Mouse (Mus musculus): ENCODE data around the gene Gm525.
A peak's percentile ranks its signal among the peaks of the same experiment; 100 is the strongest.
"Not testable (repeated sequence)": the region's sequence is repeated elsewhere in the genome, so short reads cannot be mapped to it uniquely, and the experiment has no call there.

The Gm525 gene

DNA sequence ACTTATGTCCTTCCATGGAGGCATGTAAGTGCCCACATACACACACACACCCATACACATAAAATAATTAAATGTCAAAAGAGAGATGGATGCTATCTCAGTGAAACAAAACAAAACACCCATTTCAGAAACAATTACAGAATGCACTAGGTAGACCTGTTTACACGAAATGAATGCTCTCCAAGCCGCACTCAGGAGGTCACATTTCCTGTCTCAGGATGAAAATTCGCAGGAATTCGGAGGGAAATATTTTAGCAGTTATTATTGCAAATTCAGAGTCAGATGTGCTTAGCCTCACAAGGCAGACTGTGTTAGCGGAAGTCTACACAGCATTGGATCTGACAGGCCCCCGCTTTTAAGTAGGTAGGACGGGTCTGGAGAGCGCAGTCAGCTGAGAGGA is at the start of gene Gm525:
Gene Gm525, plus strand, starts transcription at position 301 of the 400 bp plus-strand sequence.
- DNase-seq (ENCODE audit: low read depth, low spot score): no peak

DNA sequence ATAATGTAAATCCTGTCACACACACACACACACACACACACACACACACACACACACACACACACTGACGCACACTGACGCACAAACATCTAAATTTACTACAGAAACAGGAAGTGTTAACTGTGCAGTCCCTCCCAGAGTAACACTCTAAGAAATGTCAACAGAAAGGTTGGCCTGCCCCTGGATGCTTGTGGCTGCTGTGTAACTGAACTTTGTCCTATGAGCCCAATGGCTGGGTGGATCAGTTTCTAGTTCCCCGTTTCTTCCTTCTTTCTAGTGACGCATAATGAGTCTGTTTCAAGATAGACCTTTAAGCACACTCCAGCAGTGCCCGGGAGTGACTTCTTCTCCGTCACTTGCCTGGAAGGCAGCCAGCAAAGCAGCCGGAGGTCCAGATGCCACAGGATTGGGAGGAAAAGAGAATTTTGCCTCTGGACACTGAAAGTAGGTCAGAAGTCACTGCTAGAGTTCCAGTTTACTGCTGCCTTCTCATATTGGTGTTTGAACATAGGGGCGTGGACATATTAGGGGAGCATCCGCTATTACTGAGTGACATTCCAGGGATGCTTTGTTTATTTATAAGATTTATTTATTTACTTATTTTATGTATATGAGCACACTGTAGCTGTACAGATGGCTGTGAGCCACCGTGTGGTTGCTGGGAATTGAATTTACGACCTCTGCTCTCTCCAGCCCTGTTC is 49.3 kb upstream of the Gm525 start:
- no peak for DNase-seq (ENCODE audit: low read depth, low spot score)

DNA sequence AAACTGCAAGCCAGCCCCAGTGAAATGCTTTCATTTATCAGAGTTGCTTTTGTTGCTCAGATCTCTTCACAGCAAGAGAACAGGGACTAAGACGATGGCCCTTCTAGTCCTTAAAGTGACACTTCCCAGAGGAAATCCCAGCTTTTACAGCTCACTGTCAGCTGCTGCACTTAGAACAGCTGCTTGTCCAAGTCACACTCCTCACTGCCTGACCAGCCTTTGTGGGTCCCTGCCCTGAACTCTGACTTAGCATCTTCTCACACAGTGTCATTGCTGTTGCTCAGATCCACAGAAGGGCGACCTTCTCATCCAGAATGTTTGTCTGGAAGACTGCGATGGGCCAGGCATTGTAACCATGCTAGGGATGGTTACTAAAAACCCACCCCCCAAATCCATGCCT is 48.0 kb upstream of the Gm525 start:
- DNase-seq (ENCODE audit: low read depth, low spot score): no peak

DNA sequence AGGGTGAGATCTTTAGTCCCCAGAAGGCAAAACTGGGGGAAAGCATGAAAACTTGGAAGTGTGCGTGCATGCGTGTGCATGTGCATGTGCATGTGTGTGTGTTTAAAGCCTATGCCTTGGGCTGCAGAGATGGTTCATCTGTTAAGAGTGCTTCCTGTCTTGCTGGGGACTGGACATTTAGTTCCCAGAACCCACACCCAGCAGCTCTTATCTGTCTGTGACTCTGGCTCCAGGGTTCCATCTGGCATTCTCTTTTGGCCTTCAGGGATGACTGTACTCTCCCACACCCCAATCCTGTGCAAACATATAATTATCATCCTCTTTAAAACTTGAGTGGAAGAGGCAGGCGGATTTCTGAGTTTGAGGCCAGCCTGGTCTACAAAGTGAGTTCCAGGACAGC is 47.5 kb upstream of the Gm525 start:
- no peak for DNase-seq (ENCODE audit: low read depth, low spot score)

DNA sequence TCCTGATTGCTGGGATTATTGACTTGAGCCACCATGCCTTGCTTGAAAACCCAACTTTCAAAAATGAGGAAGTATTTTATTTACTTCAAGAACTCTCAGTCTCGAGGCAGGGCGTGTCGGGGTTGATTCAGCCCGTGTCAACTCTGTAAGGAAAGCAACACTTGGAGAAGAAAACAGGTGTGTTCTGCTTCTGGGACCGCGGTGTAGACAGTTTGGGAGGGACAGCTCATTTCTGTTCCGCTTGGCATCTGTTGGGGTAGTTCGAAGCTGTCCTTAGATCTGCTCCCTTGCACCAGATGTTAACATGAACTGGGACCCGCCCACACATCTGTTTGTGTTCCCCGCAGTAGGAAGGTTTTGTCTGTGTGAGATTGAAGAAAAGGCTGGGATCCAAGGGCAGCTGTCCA is 45.7 kb upstream of the Gm525 start:
- DNase-seq (ENCODE audit: low read depth, low spot score): peak; percentile 49

DNA sequence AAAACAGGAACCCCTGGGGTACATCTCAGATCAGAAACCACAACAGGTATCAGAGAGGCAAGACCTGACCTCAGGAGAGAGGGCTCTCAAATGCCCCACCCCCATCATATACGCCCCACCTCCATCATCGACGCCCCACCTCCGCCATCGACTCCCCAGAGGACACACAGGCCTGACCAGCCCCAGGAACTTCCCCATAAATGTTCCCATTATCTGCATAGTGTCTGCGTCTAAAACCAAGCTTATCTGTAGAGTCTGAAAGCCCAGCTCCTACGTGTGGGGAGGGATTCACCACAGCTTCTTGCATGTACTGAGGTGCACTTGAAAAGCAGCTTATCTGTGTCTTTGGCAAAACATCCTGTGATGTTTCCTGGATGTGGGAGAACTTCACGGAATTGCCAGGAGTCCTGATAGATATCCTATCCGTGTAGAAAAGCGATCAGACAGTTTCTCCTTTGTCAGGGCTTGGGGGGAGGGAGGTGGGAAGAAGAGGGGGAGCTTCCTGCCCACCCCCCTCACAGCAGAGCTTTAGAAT is 44.7 kb upstream of the Gm525 start:
- no peak for DNase-seq (ENCODE audit: low read depth, low spot score)

DNA sequence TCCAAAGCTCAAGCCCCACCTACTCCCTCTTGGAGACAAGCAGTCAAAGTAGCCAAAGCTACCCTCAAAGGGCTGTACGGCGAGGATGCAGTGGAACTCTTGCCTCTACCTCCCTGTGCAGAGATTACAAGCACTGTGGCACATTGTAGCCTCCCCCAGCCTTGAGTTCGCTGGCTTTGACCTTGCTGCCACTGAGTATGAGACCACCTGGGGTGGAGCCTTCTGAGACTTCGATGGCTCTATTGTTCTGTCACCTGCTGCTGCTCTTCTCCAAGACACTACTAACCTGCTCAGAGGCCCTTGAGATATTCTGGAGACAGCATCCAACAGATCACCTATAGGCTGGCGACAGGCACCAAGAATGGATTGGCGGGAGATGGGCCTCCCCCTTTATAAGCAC is 43.1 kb upstream of the Gm525 start:
- peak; percentile 89 for DNase-seq (ENCODE audit: low read depth, low spot score)

DNA sequence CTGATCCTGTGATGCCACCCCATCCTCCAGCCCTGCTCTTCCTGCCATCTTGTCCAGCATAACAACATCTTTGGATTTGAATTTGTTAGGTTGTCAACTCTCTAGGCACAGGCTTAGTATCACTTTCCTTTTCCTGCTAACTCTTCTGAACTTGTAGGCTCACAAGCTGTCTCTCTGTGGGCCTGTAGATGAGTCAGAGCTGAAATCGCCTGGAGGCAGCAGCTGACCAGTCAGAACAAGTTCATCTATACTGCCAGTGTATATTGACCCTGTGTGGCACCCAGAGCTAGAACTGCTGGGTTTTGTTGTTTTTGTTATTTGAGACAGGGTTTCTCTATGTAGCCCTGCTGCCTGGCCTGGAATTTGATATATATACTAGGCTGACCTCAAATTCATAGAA is 42.5 kb upstream of the Gm525 start:
- DNase-seq (ENCODE audit: low read depth, low spot score): peak; percentile 45

DNA sequence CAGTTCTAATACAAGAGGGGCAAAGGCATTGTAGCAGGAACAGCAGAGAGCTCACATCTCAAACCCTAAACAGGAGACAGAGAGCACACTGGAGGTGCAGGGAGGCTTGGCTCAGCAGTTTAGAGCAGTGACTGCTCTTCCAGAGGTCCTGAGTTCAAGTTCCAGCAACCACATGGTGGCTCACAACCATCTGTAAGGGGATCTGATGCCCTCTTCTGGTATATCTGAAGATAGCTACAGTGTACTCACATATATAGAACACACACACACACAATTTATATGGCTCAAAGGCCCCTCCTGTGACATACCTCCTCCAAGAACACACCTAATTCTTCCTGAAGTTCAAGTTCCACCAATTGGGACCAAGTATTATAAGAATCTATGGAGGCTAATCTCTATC is 39.0 kb upstream of the Gm525 start:
- DNase-seq (ENCODE audit: low read depth, low spot score): no peak

DNA sequence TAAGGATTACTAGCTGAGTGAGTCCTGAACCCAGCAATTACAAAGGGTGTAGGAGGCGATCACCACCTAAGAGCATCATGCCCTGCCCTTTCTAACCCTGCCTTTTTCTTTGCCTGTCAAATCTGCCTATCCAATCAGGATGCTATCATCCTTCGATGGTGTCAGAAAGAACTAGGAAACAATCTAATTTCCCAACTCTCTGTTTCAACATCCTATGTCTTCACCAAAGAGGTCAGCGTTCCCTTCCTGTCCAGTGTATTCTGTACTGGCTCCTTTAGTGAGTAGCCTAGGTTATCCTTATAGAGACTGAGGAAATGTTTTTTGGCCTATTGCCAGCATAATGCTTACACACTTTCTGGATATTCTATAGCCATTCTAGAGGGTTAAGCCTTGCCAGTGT is 38.1 kb upstream of the Gm525 start:
- no peak for DNase-seq (ENCODE audit: low read depth, low spot score)

DNA sequence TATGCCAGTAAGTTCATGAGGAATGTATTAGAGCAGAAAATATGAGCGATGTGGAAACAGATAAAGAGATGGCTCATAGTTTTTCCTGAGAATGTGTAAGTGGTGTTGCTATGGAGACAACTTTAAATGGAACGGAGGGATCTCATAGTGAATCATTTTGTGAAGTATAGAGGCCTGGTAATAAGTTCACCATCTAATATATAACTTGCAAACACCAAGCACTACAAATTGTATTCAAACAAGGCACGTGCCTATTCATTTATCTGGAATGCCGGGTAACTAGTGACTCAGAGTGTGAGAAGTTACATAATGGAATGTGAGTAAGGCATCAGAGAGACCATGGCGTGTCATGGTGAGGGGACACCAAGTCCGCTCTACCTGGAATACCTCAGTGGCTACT is 35.1 kb upstream of the Gm525 start:
- DNase-seq (ENCODE audit: low read depth, low spot score): no peak

DNA sequence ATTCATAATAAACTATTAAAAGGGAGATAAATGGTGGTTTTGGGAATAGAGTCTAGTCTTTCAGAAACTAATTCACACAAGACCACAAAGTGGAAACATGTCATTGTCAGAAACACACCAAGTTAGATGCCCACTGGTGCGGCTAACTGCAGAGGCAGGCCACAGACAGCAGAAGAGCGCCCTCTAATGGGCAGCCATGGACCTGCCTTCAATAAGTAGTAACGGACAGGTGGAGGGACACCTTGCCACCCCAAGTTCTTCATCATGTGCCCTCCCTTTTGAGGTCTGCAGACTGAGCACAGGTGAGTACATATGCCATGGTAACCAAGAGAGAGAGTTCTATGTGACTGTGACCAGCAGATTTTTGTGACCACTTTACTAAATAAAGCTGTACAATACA is 34.3 kb upstream of the Gm525 start:
- peak; percentile 76 for DNase-seq (ENCODE audit: low read depth, low spot score)

DNA sequence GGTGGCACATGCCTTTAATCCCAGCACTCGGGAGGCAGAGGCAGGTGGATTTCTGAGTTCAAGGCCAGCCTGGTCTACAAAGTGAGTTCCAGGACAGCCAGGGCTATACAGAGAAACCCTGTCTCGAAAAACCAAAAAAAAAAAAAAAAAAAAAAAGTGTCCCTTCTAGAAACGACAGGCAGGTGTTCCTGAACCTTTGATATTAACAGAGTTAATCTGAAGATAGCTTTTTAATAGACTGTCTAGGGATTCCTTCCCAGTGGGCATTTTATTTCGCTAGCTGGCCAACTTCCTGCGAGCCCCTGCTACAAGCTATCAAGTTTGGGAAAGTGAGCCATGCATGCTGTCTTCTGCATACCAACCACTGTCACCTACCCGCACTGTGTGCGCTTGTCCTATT is 32.6 kb upstream of the Gm525 start:
- DNase-seq (ENCODE audit: low read depth, low spot score): not testable (repeated sequence)

DNA sequence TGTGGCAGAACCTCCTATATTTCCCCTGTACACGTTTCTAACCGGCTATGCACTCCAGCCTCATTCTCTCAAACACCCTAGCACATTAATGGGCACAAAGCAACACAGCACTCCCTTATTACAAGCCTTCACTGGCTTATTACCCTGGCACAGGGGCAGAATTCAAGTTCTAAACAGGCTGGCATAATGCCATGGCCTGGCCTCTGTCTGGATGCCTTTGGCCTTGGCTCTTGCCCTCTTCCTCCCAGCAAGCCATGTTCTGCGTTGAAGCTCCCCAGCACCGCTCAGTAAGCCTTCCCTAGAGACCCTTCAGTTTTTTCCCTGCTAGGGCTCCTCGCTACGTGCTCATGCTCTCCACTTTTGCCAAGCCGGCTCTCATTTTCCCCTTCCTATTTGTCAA is 30.6 kb upstream of the Gm525 start:
- no peak for DNase-seq (ENCODE audit: low read depth, low spot score)

DNA sequence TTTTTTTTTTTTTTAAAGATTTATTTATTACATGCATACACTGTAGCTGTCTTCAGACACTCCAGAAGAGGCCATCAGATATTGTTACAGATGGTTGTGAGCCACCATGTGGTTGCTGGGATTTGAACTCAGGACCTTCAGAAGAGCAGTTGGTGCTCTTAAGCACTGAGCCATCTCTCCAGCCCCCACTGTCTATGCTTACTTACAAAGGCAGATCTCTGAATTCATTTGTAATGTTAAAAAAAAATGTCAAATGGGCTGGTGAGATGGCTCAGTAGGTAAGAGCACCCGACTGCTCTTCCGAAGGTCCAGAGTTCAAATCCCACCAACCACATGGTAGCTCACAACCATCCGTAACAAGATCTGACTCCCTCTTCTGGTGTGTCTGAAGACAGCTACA is 28.1 kb upstream of the Gm525 start:
- peak; percentile 67 for DNase-seq (ENCODE audit: low read depth, low spot score)

DNA sequence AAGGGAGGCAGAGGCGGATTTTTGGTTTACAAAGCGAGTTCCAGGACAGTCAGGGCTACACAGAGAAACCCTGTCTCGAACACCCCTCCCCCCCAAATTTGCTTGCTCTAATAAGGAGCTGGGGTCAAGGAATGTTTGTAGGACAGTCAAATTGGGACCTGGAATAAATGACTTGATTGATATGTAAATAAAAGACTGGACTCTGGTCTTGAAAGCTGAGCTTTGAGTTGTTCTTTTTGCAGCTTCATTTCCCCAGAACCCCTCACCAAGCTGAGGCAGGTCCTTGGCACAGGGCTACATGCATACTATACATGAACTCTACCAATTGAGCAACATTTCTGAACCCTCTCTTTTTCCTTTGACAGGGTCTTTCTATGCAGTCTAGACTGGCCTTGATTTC is 27.6 kb upstream of the Gm525 start:
- peak; percentile 76 for DNase-seq (ENCODE audit: low read depth, low spot score)

DNA sequence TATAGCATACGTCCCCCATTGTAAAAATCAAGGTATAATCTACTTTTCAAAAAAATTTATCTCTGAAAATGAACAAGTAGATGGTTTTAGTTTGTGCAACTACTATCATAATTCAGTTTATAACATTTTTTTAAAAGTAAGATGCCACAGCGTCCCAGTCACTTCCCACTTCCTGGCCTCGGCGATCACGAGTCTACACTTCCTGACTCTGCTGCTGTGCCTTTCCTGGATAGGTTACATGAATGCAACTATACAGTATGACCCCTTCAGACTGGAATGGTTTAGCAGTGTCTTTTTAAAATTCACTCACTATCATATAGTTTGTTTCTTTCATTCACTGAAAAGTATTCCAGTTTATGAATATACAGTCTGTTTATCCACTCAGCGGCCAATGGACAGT is 21.9 kb upstream of the Gm525 start:
- no peak for DNase-seq (ENCODE audit: low read depth, low spot score)

DNA sequence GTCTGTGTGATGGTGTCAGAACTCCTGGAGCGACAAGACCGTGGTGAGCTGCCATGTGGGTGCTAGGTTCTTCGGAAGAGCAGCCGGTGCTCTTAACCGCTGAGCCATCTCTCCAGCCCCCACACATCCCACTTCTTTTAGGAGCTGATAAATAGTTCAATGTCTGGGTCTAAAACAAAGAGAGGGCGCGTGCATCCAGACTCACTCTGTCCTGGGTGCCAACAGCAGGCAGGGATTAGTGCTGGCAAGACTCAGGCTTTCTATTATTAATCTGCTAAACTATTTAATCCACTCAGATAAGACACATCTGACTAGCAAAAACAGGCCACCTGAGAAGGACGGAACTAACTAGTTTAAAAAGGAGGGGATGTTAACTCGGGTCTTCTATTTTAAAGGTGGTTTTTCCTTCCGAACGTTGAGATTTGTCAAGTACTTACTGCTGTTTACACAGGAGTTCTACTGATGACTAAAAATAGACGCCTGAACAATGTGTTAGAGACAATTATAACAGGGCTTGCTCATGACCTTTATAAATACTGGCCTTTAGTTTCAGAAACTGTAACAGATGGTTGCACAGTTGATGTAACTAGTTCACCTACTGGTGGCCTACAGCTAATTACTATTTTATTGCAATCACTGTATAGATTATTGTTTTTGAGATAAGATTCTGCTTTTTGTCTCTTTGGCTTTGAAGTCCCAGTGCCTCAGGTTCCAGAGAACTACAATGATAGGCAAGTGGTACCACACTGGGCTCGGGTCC is 17.5 kb upstream of the Gm525 start:
- no peak for DNase-seq (ENCODE audit: low read depth, low spot score)

DNA sequence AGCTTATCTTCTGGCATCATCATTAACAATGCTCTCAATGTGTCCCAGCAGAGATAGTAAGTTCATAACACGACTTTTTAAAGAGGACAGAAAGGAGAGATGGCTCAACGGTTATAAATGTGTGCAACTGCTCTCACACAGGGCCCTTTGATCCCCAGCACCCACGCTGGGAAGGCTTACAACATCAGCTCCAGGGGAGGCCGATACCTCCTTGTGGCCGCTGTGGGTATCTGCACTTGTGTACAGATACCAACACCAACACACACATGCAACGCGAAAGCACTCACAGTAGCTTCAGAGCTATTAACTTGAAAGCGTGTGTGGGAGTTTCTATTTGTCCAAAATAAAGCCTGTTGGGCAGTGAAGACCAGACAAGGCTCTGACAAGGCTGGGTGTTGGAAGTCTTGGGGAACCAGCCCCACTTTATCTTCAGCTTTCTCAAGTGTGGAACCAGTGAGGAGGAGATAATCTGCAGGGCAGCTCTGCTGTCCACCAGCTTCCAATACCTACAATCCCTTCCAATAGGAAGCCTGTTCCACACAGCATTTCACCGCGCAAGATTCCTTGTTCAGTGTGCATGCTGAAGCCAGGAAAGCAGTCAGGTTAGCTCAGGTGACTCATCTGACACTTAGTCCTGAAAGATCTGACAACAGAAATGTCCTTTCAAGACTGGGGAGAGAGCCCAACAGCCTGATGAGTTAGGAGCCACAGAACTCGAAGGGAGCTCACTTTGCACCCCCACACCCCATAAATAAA is 14.9 kb upstream of the Gm525 start:
- peak; percentile 92 for DNase-seq (ENCODE audit: low read depth, low spot score)

DNA sequence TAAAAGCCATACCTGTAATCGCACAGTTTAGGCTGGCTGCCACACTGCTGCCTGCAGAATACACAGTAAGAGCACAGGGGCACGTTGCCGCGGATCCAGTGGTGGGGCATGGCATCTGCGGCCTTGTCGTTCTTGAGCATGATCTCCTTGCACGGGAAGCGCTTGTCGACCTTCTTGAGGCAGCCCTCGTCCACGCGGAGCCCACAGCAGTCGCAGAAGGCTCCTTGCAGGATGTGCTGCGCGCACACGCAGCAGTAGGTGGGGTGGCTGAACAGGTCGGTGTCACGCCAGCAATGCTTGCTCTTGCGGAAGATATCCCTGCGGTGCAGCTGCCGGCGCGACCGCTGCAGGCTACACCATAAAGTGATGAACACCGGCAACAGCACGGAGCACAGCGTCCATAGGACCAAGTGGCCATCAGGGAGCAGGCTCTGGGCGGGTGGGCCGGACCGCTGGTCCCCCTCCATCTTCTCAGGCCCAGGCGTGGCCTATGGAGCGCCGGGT is 13.7 kb upstream of the Gm525 start:
- peak; percentile 62 for DNase-seq (ENCODE audit: low read depth, low spot score)

DNA sequence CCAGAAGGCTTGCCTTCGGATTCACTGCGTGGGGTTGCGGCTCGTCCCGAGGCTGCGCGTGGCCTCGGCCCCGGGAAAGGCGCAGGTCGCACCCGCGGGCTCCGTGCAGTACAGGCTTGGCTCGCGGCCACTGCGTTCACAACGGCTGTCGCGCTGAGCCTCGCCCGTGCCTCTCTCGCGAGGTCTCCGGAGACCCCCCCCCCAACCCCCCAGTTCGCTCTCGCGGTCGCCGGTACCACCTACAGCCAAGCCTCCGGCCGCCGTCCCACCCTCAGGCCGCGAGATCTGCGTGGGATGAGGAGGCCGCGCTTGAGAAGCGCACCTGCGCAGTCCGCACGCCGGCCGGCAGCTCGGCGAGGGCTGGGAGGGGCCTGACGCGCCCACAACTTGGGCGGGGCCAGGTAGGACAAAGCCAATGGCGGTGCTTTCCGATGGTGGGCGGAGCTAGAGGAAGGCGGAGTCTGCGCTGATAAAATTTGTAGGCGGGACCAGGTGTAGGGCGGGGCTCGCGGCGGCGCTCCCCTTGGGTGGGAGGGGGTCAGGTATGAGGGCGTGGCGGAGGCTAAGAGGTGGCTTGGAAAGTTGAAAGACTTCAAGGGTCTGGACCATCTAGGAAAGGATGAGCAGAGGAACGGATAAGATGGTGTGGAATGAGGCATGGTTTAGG is 13.1 kb upstream of the Gm525 start:
- peak; percentile 99 for DNase-seq (ENCODE audit: low read depth, low spot score)

DNA sequence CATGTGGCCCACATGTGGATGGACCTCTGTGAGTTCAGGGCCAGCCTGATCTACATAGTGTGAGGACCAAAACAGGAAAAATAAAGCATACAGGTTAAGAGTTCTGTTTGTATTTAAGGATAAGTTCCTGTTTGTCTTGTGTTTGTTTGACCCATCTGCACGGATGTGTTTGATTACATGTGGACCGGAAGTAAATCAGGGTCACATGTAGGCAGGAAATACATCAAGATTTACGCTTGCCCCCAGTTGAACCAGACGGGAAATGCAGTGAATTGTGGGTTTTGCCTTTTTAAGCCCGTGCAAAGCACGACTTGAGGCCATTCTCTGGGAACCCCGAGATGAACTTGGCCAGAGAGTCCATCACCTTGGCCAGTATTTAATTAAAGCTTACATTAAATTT is 12.3 kb upstream of the Gm525 start:
- DNase-seq (ENCODE audit: low read depth, low spot score): no peak

Measured in ZHBTc4 (cell line).